Mouse (Mus musculus) hindlimb bud, embryonic 11.5 days (tissue): ENCODE data around the gene Ahsg.

ENCODE experiments used
- DNase-seq: peaks from one replicate; pipeline ENCODE4 v3.0.0-alpha.2; 2012; ENCODE audit warnings: low read depth, low spot score; ENCODE audit errors: extremely low spot score

The Ahsg gene

GRCm38 (mm10) chr16:22886726-22887125 is 4.4 kb upstream of the Ahsg start:
- DNase-seq = no peak

DNA sequence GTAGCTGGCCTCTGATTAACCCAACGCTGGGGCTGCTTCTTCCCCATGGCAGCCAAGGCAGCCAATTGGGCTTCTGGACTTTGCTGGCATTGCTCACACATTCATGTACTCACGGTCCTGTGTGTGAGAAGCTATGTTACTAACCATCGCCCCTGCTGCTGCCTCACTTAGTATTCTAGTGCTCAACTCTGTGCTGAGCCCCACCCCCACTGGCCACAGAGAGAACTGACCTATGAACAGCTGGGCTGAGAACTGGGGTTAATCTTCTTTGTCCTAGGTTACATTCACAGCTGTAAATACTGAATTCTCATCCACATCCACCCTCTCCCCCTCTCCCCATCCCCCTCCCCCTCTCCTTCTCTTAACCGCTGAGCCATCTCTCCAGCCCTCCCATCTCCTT is 2.2 kb upstream of the Ahsg start:
- no peak for DNase-seq

- no peak for DNase-seq
Measured at GRCm38 (mm10) chr16:22889716-22890115, 1.4 kb upstream of the Ahsg start.

DNA sequence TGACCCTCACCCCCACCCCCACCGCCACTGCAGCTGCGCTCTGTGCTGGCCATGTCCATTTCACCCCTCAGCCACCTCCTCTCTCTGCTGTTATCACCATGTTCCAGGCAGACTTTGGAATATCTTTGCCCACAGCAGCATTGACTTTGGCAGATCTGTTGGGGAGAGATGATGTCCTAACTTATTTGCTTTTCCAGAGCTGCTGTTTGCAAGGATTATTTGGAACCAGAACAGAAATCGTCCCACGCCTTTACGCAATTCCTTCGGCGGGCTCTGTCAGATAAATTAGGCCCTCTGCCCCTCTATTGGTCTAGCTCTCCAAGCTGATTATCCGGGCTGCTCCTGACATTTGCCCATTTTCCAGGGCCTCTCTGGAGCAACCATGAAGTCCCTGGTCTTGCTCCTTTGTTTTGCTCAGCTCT is 667 bp downstream of the Ahsg start:
- no peak for DNase-seq

GRCm38 (mm10) chr16:22894095-22894494 is 3.0 kb downstream of the Ahsg start:
- no peak for DNase-seq

- no peak for DNase-seq
Measured at GRCm38 (mm10) chr16:22896618-22897017, 5.5 kb downstream of the Ahsg start.

DNA sequence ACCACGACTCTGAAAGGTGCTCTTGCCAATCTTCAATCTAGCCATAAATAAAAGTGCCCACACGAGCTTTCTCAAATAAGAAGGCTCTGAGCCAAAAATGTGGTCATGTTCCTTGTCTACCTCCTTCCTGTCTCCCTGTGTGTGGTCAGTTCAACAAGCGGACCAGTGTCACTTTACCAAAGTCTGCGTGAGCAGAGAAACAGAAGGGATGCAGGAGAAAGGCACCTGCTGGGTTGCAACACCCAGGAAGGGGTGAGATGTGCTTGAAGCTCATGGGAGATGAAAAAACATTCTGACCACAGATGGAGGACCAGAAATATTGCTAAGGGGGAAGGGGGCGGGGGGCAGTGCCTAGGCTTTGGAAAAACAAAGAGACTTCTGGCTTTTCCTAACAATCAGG is 8.3 kb downstream of the Ahsg start:
- no peak for DNase-seq

DNA sequence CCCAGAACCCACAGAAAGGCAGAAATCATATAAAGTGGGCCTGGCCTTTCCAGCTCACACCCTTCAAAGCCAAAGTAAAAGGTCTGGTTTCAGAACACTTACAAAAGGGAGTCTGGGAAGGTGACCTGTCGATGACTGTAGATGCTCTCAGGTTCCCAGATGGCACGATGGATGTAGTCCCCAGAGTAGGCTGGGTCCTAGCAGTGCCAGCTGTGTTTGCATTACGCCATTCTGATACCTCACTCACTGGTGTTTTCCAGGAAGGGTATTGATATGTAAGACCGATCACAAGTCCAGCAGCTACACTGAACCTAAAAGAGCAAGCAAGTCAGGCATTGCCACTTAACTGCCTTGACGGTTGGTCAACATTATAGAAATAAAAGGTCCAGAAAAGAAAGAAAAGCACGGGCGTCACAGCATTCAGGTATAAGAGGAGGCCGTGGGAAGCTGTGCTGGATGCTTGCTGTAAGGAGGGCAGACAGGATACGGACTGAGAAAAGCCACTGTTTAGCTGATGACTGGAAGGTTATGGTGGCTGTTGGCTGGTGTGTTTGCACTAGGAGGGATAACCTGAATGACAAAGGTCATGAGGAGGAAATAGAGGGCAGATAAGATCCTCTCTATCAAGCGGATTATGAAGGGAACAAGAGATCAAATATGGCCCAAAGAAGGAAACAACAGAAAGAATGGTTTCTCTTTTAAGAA is 8.9 kb downstream of the Ahsg start:
- DNase-seq = no peak

DNA sequence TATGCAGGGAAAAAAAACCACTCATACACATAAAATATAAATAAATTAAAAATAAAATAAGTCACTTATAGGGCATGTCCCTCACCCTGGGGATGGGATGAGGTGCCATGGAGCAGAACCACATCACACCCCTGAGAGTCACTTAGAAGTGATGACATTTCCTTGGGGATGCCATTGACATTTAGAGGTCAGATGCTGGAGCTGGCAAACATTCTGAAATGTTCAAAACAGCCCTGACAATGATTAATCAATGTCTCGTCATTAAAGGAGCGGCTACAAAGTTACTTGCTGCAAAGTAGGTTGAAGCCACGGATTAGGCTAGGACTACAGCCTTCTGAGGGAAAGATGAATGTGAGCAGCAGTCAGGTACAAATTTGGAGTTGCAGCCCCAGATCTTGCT is 10.2 kb downstream of the Ahsg start:
- DNase-seq = no peak

- no peak for DNase-seq
Measured at GRCm38 (mm10) chr16:22909290-22909689, 18.2 kb downstream of the Ahsg start.

GRCm38 (mm10) chr16:22911986-22912385 is 20.9 kb downstream of the Ahsg start:
- no peak for DNase-seq

- no peak for DNase-seq
Measured at GRCm38 (mm10) chr16:22912886-22913285, 21.8 kb downstream of the Ahsg start.

DNA sequence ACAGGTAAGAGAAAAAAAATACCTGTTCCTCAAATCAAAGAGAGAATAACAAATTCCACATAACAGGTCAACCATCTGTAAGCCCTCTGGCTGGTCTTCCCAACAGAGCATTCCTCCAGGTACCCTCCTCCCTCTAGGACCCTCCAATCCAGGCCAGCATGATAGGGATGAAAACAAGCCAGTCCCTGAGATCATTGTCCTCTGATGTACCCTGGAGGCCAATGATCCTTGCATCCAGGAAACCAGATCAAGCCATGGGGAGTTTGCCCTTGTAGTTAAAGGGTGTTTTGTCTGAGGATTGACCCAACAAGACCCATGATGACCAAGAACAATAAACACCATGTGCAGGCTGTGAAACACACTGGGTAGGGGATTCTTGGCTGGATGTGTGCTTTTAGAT is 23.2 kb downstream of the Ahsg start:
- DNase-seq = no peak

DNA sequence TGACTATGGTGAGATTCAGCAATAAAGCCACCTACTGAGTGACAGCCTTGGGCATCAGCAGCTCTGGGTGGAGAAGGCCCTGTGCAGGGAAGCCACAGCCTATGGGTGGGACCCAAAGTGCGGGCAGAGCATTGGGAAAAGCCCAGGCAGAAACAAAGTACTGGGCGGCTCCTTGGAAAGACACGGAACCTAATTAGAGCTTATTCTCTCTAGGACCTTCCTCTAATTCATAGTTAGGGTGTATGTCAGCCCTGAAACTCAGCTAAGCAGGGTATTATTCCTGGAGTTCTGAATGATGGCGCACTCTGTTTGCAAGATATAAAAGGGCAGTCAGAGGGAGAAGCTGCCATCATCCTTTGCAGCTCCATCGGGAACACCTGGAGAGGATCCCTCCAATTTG is 27.0 kb downstream of the Ahsg start, which contains the start of gene Fetub:
Gene Fetub, plus strand, starts transcription at position 301 of the 400 bp plus-strand sequence.
- DNase-seq = no peak

GRCm38 (mm10) chr16:22918664-22919312 is 27.7 kb downstream of the Ahsg start:
- DNase-seq = peak; percentile 20

- no peak for DNase-seq
Measured at GRCm38 (mm10) chr16:22919971-22920854, 29.1 kb downstream of the Ahsg start.

DNA sequence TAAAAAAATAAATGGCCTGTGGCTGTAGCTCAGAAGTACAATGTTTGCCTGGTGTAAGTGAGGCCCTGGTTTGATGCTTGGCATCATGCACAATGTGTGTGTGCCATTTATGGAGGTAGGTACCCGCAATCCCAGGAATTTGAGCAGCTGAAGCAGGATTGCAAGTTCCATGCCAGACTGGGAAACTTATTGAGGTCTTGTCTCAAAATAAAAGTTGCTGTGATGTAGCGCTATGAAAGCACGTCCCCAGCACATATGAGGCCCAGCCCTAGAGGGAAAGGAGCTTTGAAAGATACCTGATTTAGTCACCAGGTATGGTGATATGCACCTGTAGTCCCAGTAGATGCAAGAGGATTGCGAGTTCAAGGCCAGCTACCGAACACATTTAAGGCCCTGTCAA is 30.7 kb downstream of the Ahsg start:
- no peak for DNase-seq

DNA sequence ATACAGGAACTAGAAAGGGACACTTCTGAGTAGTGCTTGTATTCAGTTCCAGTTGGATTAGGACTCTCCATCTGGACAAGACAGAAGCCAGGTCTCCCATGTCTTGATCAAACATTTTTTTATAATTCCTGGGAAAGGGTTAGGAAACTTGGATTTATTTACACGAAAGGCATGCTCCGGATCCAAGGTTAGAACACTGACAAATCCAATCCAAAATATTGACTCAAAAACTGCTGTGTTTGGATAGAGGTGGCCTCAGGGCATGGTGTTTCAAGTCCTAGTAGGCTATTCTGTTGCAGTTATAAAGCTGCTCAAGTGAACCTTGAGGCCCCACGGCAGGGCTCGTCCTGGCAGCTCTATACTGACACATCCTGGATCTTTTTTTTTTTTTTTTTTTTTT is 31.4 kb downstream of the Ahsg start:
- no peak for DNase-seq

DNA sequence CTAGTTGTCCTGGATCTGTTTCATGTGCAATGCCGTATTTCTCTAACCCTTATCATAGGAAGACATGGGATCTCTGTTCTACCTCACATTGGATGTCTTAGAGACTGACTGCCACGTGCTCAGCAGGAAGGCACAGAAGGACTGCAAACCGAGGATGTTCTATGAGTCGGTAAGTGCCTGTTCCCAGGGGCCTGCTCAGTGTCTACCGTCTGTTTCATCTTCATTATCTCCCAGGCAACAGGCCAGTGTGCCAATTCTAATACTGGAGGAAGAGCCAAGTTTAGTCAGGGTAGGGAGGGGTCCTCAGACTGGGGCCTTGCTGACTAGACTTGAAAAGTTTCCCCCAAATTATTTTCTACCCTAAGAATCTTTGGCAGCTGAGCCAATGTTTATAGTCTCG is 38.5 kb downstream of the Ahsg start:
- DNase-seq = no peak

DNA sequence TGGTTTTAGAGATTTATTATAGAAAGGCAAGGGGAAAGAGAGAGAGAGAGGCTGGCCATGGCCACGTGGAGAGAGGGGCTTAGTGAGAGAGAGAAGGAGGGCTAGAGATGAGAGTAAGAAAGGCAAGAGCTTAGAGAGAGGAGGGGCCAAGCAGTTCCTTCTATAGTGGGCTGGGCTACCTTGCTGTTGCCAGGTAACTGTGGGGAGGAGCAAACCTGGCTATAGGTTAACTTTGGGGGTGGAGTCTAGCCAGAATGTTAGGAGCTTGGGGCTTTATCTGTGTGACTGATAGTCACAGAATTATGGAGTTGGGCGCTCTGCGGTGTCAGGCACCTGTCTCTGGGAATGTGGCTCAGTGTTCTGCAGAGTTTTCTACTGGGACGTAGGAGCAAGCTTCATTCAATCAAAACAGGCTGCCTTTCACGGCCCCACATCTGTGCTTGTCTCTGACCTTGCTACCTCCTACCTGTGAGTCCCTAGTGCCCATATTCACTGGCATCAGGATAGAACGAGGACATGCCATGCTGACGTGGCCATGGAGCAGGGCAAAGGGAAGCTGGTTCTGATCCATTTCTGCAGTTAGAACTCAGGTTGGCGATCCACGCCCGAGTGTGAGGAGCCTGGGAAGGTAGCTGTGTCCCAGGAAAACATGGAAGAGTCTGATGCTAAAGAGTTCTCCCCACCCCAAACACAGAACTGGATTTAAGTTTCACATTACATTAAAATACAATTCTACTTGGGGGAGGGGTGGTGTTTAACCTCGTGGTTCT is 40.5 kb downstream of the Ahsg start:
- DNase-seq = no peak

- DNase-seq = no peak
Measured at GRCm38 (mm10) chr16:22937631-22938030, 46.6 kb downstream of the Ahsg start.
